Mouse (Mus musculus): ENCODE data around the gene Gm1113. TPM values are rescaled to one million over a fixed set of nuclear protein-coding genes. Genes with fewer than 3 reads are reported as not detected.

The Gm1113 gene
- polyA plus RNA-seq, 1 experiment from 2014 or later: not detected

GRCm38 (mm10) chr9:35467264-35467817, 50.7 kb downstream of the Gm1113 start:
- H3K9me3 ChIP-seq: no peaks in the 10 kb centered on the region
- H3K4me3 ChIP-seq: no peak overlapping the region
- 74% methylated on average over 8 of the region's 8 CpGs for WGBS
- no peak overlapping the region for H3K4me2 ChIP-seq (replicated peaks)
- no peak overlapping the region for H3K27ac ChIP-seq (replicated peaks)
- no peak for ATAC-seq (ENCODE audit: low FRiP score, low read depth)
- H3K27me3 ChIP-seq: no peaks in the 10 kb centered on the region
- peaks cover 49% of the 10 kb centered on the region for H3K36me3 ChIP-seq
- H3K4me1 ChIP-seq: no peaks in the 10 kb centered on the region
- no peak overlapping the region for H3K9ac ChIP-seq (replicated peaks)

DNA sequence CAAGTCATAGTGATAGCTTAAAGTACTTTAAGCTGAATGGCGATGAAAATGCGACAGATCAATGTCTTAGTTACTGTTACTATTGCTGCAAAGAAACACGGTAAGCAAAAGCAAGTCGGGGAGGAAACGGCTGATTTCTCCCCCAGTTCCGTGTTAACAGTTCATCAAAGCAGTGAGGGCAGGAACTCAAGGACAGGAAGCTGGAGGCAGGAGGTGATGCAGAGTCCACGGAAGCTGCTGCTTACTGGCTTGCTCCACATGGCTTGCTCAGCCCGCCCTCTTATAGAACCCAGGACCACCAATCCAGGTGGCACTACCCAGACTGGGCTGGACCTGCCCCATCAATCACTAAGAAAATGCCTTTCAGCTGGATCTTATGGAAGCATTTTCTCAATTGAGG, 58.5 kb downstream of the Gm1113 start:
- H3K36me3 ChIP-seq: peaks cover 67% of the 10 kb centered on the region
- ATAC-seq (ENCODE audit: low FRiP score, low read depth): no peak
- 89% methylated on average over 8 of the region's 8 CpGs for WGBS

More for the DNA sequence above, 58.5 kb downstream of the Gm1113 start:
- Histone ChIP-seq H3K9me3 (no peaks in the 10 kb centered on the region), H3K27ac (replicated peaks) (no peak overlapping the region), H3K4me2 (replicated peaks) (no peak overlapping the region), H3K9ac (replicated peaks) (no peak overlapping the region), H3K4me3 (no peak overlapping the region), H3K27me3 (no peaks in the 10 kb centered on the region), H3K4me1 (no peaks in the 10 kb centered on the region)

Other genes with a start within 250 kb of the Gm1113 start
- gene Cdon, start 97.1 kb downstream of the Gm1113 start, polyA plus RNA-seq (2016; fragmentation: Nextera tagmentation; extraction: Ambion mirVana): 19.7 and 22.8 TPM in 2 replicates
- gene Ddx25, start 40.3 kb upstream of the Gm1113 start, polyA plus RNA-seq (2016; fragmentation: Nextera tagmentation; extraction: Ambion mirVana): 10.6 and 11.0 TPM in 2 replicates
- 17.0 and 17.1 TPM in 2 replicates for gene Pus3, start 40.3 kb upstream of the Gm1113 start, polyA plus RNA-seq (2016; fragmentation: Nextera tagmentation; extraction: Ambion mirVana)
- gene Pate2, start 52.0 kb upstream of the Gm1113 start, polyA plus RNA-seq (2016; fragmentation: Nextera tagmentation; extraction: Ambion mirVana): 1.7 and 2.4 TPM in 2 replicates
- gene Hyls1, start 52.1 kb upstream of the Gm1113 start, polyA plus RNA-seq (2016; fragmentation: Nextera tagmentation; extraction: Ambion mirVana): 26.8 and 27.7 TPM in 2 replicates
- not detected in 2 replicates for gene Pate4, start 93.7 kb upstream of the Gm1113 start, polyA plus RNA-seq (2016; fragmentation: Nextera tagmentation; extraction: Ambion mirVana)
- not detected in 2 replicates for gene Pate3, start 129.9 kb upstream of the Gm1113 start, polyA plus RNA-seq (2016; fragmentation: Nextera tagmentation; extraction: Ambion mirVana)
- not detected in 2 replicates for gene Pate1, start 169.1 kb upstream of the Gm1113 start, polyA plus RNA-seq (2016; fragmentation: Nextera tagmentation; extraction: Ambion mirVana)
- gene Gm17677, start 222.8 kb upstream of the Gm1113 start, polyA plus RNA-seq (2016; fragmentation: Nextera tagmentation; extraction: Ambion mirVana): not detected in 2 replicates